Comparison of ENCODE assay signal across 16 mouse cellular contexts in genomic region chr1:60636802-60637452, GRCm38 (mm10).
"Had no signal": no experiment of that assay in that cellular context is flagged by ENCODE, and none has a peak within 500 bp of the region (broad histone marks: within the 10 kb centered on the region; RNA-seq: fewer than 3 reads in every experiment).

No protein-coding gene starts in this region.

- ATAC-seq: lung, postnatal 0 days; midbrain, embryonic 13.5 days; midbrain, embryonic 15.5 days had no signal

- H3K4me2 ChIP-seq: lung, embryonic 15.5 days; midbrain, embryonic 11.5 days; midbrain, embryonic 13.5 days; midbrain, embryonic 15.5 days; neural tube, embryonic 12.5 days; stomach, embryonic 15.5 days had no signal

- H3K27ac ChIP-seq: lung, embryonic 15.5 days; macrophage; midbrain, embryonic 13.5 days; midbrain, embryonic 15.5 days; neural tube, embryonic 12.5 days; stomach, embryonic 15.5 days had no signal

- H3K9ac ChIP-seq: lung, embryonic 15.5 days; midbrain, embryonic 13.5 days; midbrain, embryonic 15.5 days; neural tube, embryonic 12.5 days; stomach, embryonic 15.5 days had no signal

- H3K4me3 ChIP-seq: lung, embryonic 15.5 days; megakaryocyte, embryonic 14.5 days; midbrain, embryonic 13.5 days; midbrain, embryonic 15.5 days; neural tube, embryonic 12.5 days; stomach, embryonic 15.5 days had no signal

- H3K36me3 ChIP-seq: lung, embryonic 15.5 days; midbrain, embryonic 13.5 days; midbrain, embryonic 15.5 days; neural tube, embryonic 12.5 days; stomach, embryonic 15.5 days had no signal

- H3K4me1 ChIP-seq: midbrain, embryonic 13.5 days; midbrain, embryonic 15.5 days; neural tube, embryonic 12.5 days; stomach, embryonic 15.5 days had no signal

- H3K27me3 ChIP-seq: lung, embryonic 15.5 days; megakaryocyte, embryonic 14.5 days; midbrain, embryonic 13.5 days; midbrain, embryonic 15.5 days; neural tube, embryonic 12.5 days; stomach, embryonic 15.5 days had no signal

- H3K9me3 ChIP-seq: lung, embryonic 15.5 days; megakaryocyte, embryonic 14.5 days; midbrain, embryonic 13.5 days; midbrain, embryonic 15.5 days; neural tube, embryonic 12.5 days; stomach, embryonic 15.5 days had no signal

- DNase-seq: lung, adult 2 months; lung, postnatal 14 days; lung, postnatal 36 days; right cerebral cortex, postnatal 14 days; thymus, adult 18-20 months; thymus, postnatal 14 days; thymus, postnatal 36 days had no signal
